Mouse (Mus musculus): ENCODE data around the gene Nfatc2. TPM values are rescaled to one million over a fixed set of nuclear protein-coding genes. Genes with fewer than 3 reads are reported as not detected.

Gene Nfatc2
- polyA plus RNA-seq, 1 experiment from 2014 or later: 1.7 TPM

DNA sequence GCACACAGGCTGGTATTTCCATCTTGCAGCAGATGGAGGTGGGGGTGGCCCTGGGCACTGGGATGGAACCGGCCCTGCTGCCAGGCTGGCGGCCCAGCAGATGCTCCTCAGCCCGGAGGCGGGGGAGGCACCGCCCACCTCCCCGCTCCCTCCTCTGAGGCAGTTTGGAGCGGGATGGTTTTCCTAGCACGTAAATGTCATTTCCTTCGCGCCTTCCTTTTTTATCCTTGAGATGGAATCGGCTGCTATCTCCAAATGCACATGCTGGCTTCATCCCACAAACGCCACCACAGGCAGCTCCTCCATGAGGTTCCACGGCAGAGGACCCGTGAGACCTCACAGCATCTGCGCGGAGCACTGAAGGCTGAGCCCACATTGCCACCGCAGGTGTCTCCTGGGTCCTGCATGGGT, 160.5 kb downstream of the Nfatc2 start:
- no peak overlapping the region for H3K4me3 ChIP-seq (replicated peaks)
- WGBS: 90% methylated on average over 17 of the region's 17 CpGs
- peaks cover 10% of the 10 kb centered on the region; the same call in 1 of the 2 replicates for H3K4me1 ChIP-seq (replicated peaks)
- no peaks in the 10 kb centered on the region for H3K36me3 ChIP-seq
- no peak overlapping the region for H3K4me2 ChIP-seq (replicated peaks)
- H3K27me3 ChIP-seq: 0 out of 2 replicates have a peak, but pooled peaks cover 3% of the 10 kb centered on the region
- H3K9me3 ChIP-seq: no peaks in the 10 kb centered on the region
- no peak overlapping the region for H3K9ac ChIP-seq (replicated peaks)
- H3K27ac ChIP-seq: no peak overlapping the region
- no peak for ATAC-seq

GRCm38 (mm10) chr2:168438981-168439452, 162.4 kb downstream of the Nfatc2 start:
- 57% methylated on average over 8 of the region's 8 CpGs for WGBS
- ATAC-seq: no peak
- no peaks in the 10 kb centered on the region for H3K9me3 ChIP-seq
- H3K4me3 ChIP-seq (replicated peaks): no peak overlapping the region
- no peak overlapping the region for H3K27ac ChIP-seq
- H3K4me1 ChIP-seq (replicated peaks): peaks cover 10% of the 10 kb centered on the region; the same call in 1 of the 2 replicates
- no peaks in the 10 kb centered on the region for H3K36me3 ChIP-seq
- no peak overlapping the region for H3K9ac ChIP-seq (replicated peaks)
- no peaks in the 10 kb centered on the region for H3K27me3 ChIP-seq
- H3K4me2 ChIP-seq (replicated peaks): no peak overlapping the region

DNA sequence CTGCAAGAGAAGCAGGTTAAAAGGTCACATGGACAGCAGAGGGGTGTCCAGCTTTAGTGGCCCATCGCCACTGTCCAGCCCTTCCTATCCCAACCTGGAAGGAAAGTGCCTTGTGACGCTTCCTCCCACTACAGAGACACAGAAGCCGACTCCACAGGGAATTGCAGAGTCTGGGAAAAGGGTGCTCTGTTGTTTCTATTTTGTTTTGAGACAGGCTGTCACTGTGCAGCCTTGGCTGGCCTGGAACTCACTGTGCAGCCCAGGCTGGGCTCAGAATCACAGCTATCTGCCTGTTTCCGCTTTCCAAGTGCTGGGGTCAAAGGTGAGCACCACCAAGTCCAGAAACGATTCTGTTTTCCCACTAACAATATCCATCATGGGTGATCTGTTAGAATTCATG, 167.3 kb downstream of the Nfatc2 start:
- no peak overlapping the region for H3K4me3 ChIP-seq (replicated peaks)
- H3K9me3 ChIP-seq: no peaks in the 10 kb centered on the region
- H3K36me3 ChIP-seq: no peaks in the 10 kb centered on the region
- no peaks in the 10 kb centered on the region for H3K27me3 ChIP-seq
- no peak overlapping the region for H3K9ac ChIP-seq (replicated peaks)
- H3K27ac ChIP-seq: no peak overlapping the region
- H3K4me2 ChIP-seq (replicated peaks): no peak overlapping the region
- peaks cover 8% of the 10 kb centered on the region; the same call in 1 of the 2 replicates for H3K4me1 ChIP-seq (replicated peaks)
- no peak for ATAC-seq
- 90% methylated on average over 5 of the region's 5 CpGs for WGBS

- Histone ChIP-seq H3K27ac (no peak overlapping the region), H3K4me3 (replicated peaks) (no peak overlapping the region), H3K27me3 (no peaks in the 10 kb centered on the region), H3K4me2 (replicated peaks) (no peak overlapping the region), H3K9me3 (no peaks in the 10 kb centered on the region), H3K36me3 (no peaks in the 10 kb centered on the region), H3K4me1 (replicated peaks) (no peaks in the 10 kb centered on the region; the same call in 1 of the 2 replicates), H3K9ac (replicated peaks) (no peak overlapping the region)
- 74% methylated on average over 5 of the region's 5 CpGs for WGBS
- ATAC-seq: no peak
Observed at GRCm38 (mm10) chr2:168433392-168433791, 168.1 kb downstream of the Nfatc2 start.

GRCm38 (mm10) chr2:168432394-168432793, 169.1 kb downstream of the Nfatc2 start:
- no peak overlapping the region for H3K9ac ChIP-seq (replicated peaks)
- no peak for ATAC-seq
- no peaks in the 10 kb centered on the region for H3K4me1 ChIP-seq (replicated peaks)
- H3K4me2 ChIP-seq (replicated peaks): no peak overlapping the region
- H3K9me3 ChIP-seq: no peaks in the 10 kb centered on the region; the same call in 1 of the 2 replicates
- WGBS: 93% methylated on average over 7 of the region's 7 CpGs
- H3K36me3 ChIP-seq: no peaks in the 10 kb centered on the region
- no peak overlapping the region for H3K4me3 ChIP-seq (replicated peaks)
- H3K27ac ChIP-seq: no peak overlapping the region
- H3K27me3 ChIP-seq: no peaks in the 10 kb centered on the region

- H3K4me3 ChIP-seq (replicated peaks): no peak overlapping the region
- ATAC-seq: no peak
- H3K36me3 ChIP-seq: no peaks in the 10 kb centered on the region
- no peak overlapping the region for H3K9ac ChIP-seq (replicated peaks)
- no peak overlapping the region for H3K27ac ChIP-seq
- H3K4me2 ChIP-seq (replicated peaks): no peak overlapping the region
- WGBS: 89% methylated on average over 10 of the region's 10 CpGs
- H3K27me3 ChIP-seq: no peaks in the 10 kb centered on the region
- H3K9me3 ChIP-seq: no peaks in the 10 kb centered on the region; the same call in 1 of the 2 replicates
- H3K4me1 ChIP-seq (replicated peaks): no peaks in the 10 kb centered on the region; the same call in 1 of the 2 replicates
Observed at GRCm38 (mm10) chr2:168429598-168429997, 171.9 kb downstream of the Nfatc2 start.

DNA sequence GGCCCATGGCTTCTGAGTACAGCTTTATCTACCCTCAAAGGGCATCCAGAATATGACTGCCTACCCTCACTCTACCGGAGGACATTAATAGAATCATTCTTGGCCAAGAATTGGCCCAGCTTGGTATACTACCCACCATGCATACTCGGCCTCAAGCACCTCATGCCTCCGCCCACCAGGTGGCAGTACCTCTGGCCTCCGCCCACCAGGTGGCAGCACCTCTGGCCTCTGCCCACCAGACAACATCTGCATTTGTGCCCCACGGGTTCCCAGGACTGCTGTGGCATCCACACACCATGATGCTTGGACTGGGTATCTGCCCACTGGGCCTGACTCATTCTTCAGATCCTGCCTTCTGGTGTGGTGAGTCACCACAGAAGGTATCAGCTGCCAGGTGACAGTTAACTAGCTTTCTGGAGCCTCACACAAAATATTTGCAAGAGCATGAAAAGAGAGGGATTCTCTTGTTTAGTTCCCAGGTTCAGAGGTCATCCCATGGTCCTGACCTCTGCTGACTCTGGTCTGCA, 173.0 kb downstream of the Nfatc2 start:
- Histone ChIP-seq H3K4me3 (replicated peaks) (no peak overlapping the region), H3K9ac (replicated peaks) (no peak overlapping the region), H3K4me2 (replicated peaks) (no peak overlapping the region), H3K4me1 (replicated peaks) (peaks cover 7% of the 10 kb centered on the region), H3K27me3 (no peaks in the 10 kb centered on the region), H3K9me3 (no peaks in the 10 kb centered on the region; the same call in 1 of the 2 replicates), H3K27ac (no peak overlapping the region), H3K36me3 (no peaks in the 10 kb centered on the region)
- 95% methylated on average over 5 of the region's 5 CpGs for WGBS
- no peak for ATAC-seq

Small RNA genes lying within 50 kb of the gene (microRNA-seq; reads per million reads assigned to microRNA genes)
- 1.6 reads per million for gene Mir7004

Other genes starting within 250 kb of the Nfatc2 start
- 61.1 and 63.6 TPM in 2 replicates for gene Atp9a, start 140.8 kb upstream of the Nfatc2 start, polyA plus RNA-seq (2015; fragmentation: Nextera tagmentation; extraction: Ambion mirVana)
- 2.2 and 5.5 TPM in 2 replicates for gene Sall4, start 166.3 kb upstream of the Nfatc2 start, polyA plus RNA-seq (2015; fragmentation: Nextera tagmentation; extraction: Ambion mirVana)